Mouse (Mus musculus) megakaryocyte, embryonic 14.5 days (primary cell): ENCODE measurements around the gene Fhl1. TPM values are rescaled to one million over a fixed set of nuclear protein-coding genes. Genes with fewer than 3 reads are reported as not detected.

ENCODE experiments used
- H3K27me3 ChIP-seq: replicated peaks from 2 replicates; pipeline ENCODE3; 2012; ENCODE audit warnings: inconsistent platforms
- H3K36me3 ChIP-seq: replicated peaks from 2 replicates; pipeline ENCODE3; 2012; ENCODE audit warnings: low read length, inconsistent platforms, mixed read lengths
- H3K4me1 ChIP-seq: 2 replicates; pipeline ENCODE4 v1.6.1; 2012; ENCODE audit warnings: inconsistent platforms
- H3K4me3 ChIP-seq: replicated peaks from 2 replicates; pipeline ENCODE3; 2012; ENCODE audit warnings: moderate library complexity, mild to moderate bottlenecking, inconsistent platforms
- H3K9me3 ChIP-seq: 2 replicates; pipeline ENCODE4 v1.6.1; 2012; ENCODE audit warnings: inconsistent platforms
- FLI1 ChIP-seq: IDR thresholded peaks from 2 replicates; pipeline ENCODE4 v1.6.1; 2012; ENCODE audit warnings: low read length, inconsistent platforms, mixed read lengths
- GATA1 ChIP-seq: IDR thresholded peaks from 3 replicates; pipeline ENCODE4 v1.6.1; 2012; ENCODE audit warnings: mixed read lengths, low read length, inconsistent platforms, borderline replicate concordance
- polyA plus RNA-seq: library from polyadenylated mRNA; stranded (reverse); fragments of >175 nt; gene quantifications from 2 replicates; pipeline ENCODE4 v1.2.3, GENCODE M21; 2012; ENCODE audit warnings: low replicate concordance; ENCODE audit not compliant: insufficient read depth

The Fhl1 gene
- polyA plus RNA-seq, 1 experiment, result 40.0 TPM

- Histone ChIP-seq H3K4me1 (peaks cover 56% of the 10 kb centered on the region), H3K9me3 (no peaks in the 10 kb centered on the region), H3K36me3 (peaks cover 26% of the 10 kb centered on the region), H3K4me3 (no peak overlapping the region), H3K27me3 (no peaks in the 10 kb centered on the region)
- no peak for TF ChIP-seq FLI1
- TF ChIP-seq GATA1, result no peak
Measured at GRCm38 (mm10) chrX:56741428-56741827, 9.8 kb downstream of the Fhl1 start.

GRCm38 (mm10) chrX:56751536-56751935 lies 19.9 kb downstream of the Fhl1 start:
- Histone ChIP-seq H3K36me3 (peaks cover 80% of the 10 kb centered on the region), H3K9me3 (no peaks in the 10 kb centered on the region), H3K27me3 (peaks cover 4% of the 10 kb centered on the region), H3K4me3 (no peak overlapping the region), H3K4me1 (peaks cover 37% of the 10 kb centered on the region)
- TF ChIP-seq GATA1 (no peak), FLI1 (no peak)

GRCm38 (mm10) chrX:56752144-56752543 lies 20.6 kb downstream of the Fhl1 start:
- Histone ChIP-seq H3K4me3 (no peak overlapping the region), H3K4me1 (peaks cover 36% of the 10 kb centered on the region), H3K27me3 (peaks cover 4% of the 10 kb centered on the region), H3K9me3 (no peaks in the 10 kb centered on the region), H3K36me3 (peaks cover 78% of the 10 kb centered on the region)
- TF ChIP-seq FLI1, result no peak
- no peak for TF ChIP-seq GATA1

GRCm38 (mm10) chrX:56753317-56754289 lies 22.0 kb downstream of the Fhl1 start:
- peaks cover 80% of the 10 kb centered on the region for H3K36me3 ChIP-seq
- TF ChIP-seq FLI1 (no peak), GATA1 (no peak)
- peaks cover 4% of the 10 kb centered on the region for H3K27me3 ChIP-seq
- peaks cover 28% of the 10 kb centered on the region for H3K4me1 ChIP-seq
- H3K9me3 ChIP-seq, result no peaks in the 10 kb centered on the region
- H3K4me3 ChIP-seq, result no peak overlapping the region

- TF ChIP-seq GATA1, result no peak
- TF ChIP-seq FLI1, result no peak
- Histone ChIP-seq H3K4me1 (peaks cover 23% of the 10 kb centered on the region), H3K36me3 (peaks cover 85% of the 10 kb centered on the region), H3K9me3 (no peaks in the 10 kb centered on the region), H3K4me3 (no peak overlapping the region), H3K27me3 (peaks cover 4% of the 10 kb centered on the region)
Measured at GRCm38 (mm10) chrX:56755646-56756045, 24.1 kb downstream of the Fhl1 start.

- Histone ChIP-seq H3K9me3 (no peaks in the 10 kb centered on the region), H3K36me3 (peaks cover 87% of the 10 kb centered on the region), H3K27me3 (peaks cover 4% of the 10 kb centered on the region), H3K4me1 (peaks cover 19% of the 10 kb centered on the region), H3K4me3 (no peak overlapping the region)
- no peak for TF ChIP-seq FLI1
- no peak for TF ChIP-seq GATA1
Measured at GRCm38 (mm10) chrX:56756352-56756751, 24.8 kb downstream of the Fhl1 start.

- Histone ChIP-seq H3K4me3 (no peak overlapping the region), H3K4me1 (no peaks in the 10 kb centered on the region), H3K9me3 (no peaks in the 10 kb centered on the region), H3K27me3 (no peaks in the 10 kb centered on the region), H3K36me3 (peaks cover 71% of the 10 kb centered on the region)
- TF ChIP-seq FLI1 (no peak), GATA1 (no peak)
Measured at GRCm38 (mm10) chrX:56760257-56760760, 28.7 kb downstream of the Fhl1 start.

GRCm38 (mm10) chrX:56769838-56770237 lies 38.3 kb downstream of the Fhl1 start:
- H3K4me3 ChIP-seq, result no peak overlapping the region
- peaks cover 51% of the 10 kb centered on the region for H3K36me3 ChIP-seq
- TF ChIP-seq FLI1 (no peak), GATA1 (no peak)
- peaks cover 6% of the 10 kb centered on the region for H3K27me3 ChIP-seq
- peaks cover 49% of the 10 kb centered on the region for H3K4me1 ChIP-seq
- no peaks in the 10 kb centered on the region for H3K9me3 ChIP-seq

- Histone ChIP-seq H3K27me3 (peaks cover 6% of the 10 kb centered on the region), H3K4me1 (peaks cover 49% of the 10 kb centered on the region), H3K4me3 (no peak overlapping the region), H3K36me3 (peaks cover 52% of the 10 kb centered on the region), H3K9me3 (no peaks in the 10 kb centered on the region)
- no peak for TF ChIP-seq FLI1
- TF ChIP-seq GATA1, result no peak
Measured at GRCm38 (mm10) chrX:56771751-56772150, 40.2 kb downstream of the Fhl1 start.

GRCm38 (mm10) chrX:56773329-56773728 lies 41.7 kb downstream of the Fhl1 start:
- Histone ChIP-seq H3K9me3 (no peaks in the 10 kb centered on the region), H3K4me1 (peaks cover 37% of the 10 kb centered on the region), H3K4me3 (no peak overlapping the region), H3K36me3 (peaks cover 49% of the 10 kb centered on the region), H3K27me3 (peaks cover 6% of the 10 kb centered on the region)
- TF ChIP-seq FLI1 (no peak), GATA1 (no peak)
